Mouse (Mus musculus) neural tube, embryonic 10.5 days (tissue): Measurements from ENCODE around the gene D930048N14Rik.

Source experiments
- DNase-seq: peaks from one replicate; pipeline ENCODE4 v3.0.0-alpha.2; 2017; ENCODE audit warnings: low spot score; ENCODE audit errors: extremely low spot score

D930048N14Rik gene

DNA sequence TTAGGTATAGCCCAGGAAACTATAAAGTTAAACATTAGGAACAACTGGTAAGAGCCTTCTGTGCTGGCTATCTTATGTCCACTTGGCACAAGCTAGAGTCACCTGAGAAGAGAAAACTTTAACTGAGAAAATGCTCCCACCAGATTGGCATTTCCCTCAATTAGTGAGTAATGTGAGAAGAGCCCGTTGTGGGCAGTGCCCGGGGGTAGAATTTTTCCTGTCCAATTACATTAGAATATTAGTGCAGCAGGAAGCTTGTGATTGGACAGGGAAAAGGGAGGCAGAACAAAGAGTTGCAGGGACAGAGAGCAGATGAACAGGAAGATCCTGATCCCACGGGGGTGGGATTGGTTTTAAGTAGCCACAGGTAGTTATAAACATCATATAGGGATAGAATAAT lies 52.1 kb downstream of the D930048N14Rik start:
- no peak for DNase-seq

DNA sequence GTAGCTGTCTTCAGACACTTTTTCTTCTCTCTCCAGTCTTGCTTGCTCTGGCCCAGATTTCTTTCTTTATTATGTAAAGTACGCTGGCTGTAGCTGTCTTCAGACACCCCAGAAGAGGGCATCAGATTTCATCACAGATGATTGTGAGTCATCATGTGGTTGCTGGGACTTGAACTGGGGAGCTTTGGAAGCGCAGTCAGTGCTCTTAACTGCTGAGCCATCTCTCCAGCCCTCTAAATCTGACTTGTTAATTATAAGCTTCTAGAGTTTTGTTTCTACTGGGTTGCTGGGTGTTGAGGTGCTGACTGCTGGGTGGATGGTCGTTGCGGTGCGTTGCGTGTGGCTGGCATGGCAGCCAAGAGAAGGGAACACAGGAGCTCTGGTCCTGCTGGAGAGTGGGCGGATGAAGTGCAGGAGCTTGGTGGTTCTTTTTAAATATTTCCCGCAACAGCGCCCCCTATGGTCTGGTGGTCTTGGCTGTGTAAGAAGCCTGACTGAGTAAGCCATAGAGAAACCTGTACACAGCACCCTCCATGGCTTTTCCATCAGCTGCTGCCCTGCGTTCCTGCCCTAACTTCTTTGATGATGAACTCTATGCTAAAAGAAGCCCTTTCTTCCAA lies 52.7 kb downstream of the D930048N14Rik start:
- DNase-seq = no peak

- no peak for DNase-seq
These were observed 55.7 kb downstream of the D930048N14Rik start for GRCm38 (mm10) chr11:51706451-51706850.

DNA sequence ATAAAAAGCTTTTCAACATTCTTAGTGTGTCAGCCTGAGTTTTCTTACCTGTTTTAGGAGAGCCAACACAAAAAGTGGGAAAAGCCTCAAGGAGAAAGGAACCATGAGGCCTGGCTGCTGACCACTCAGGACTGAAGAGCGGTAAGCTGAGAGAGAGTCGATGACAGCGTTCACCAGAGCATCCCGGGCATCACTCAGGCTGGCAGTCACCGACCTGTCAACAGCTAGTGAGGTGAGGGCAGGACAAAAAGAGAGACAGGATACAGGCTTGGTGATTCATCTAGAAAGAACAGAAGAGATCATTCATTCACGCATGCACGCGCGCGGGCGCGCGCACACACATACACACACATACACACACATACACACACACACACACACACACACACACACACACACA lies 56.3 kb downstream of the D930048N14Rik start:
- no peak for DNase-seq
